Mouse (Mus musculus): ENCODE measurements around the gene Tex14.
A peak's percentile ranks its signal among the peaks of the same experiment; 100 is the strongest.
"Not testable (repeated sequence)": the region's sequence is repeated elsewhere in the genome, so short reads cannot be mapped to it uniquely, and the experiment has no call there.

The Tex14 gene

DNA sequence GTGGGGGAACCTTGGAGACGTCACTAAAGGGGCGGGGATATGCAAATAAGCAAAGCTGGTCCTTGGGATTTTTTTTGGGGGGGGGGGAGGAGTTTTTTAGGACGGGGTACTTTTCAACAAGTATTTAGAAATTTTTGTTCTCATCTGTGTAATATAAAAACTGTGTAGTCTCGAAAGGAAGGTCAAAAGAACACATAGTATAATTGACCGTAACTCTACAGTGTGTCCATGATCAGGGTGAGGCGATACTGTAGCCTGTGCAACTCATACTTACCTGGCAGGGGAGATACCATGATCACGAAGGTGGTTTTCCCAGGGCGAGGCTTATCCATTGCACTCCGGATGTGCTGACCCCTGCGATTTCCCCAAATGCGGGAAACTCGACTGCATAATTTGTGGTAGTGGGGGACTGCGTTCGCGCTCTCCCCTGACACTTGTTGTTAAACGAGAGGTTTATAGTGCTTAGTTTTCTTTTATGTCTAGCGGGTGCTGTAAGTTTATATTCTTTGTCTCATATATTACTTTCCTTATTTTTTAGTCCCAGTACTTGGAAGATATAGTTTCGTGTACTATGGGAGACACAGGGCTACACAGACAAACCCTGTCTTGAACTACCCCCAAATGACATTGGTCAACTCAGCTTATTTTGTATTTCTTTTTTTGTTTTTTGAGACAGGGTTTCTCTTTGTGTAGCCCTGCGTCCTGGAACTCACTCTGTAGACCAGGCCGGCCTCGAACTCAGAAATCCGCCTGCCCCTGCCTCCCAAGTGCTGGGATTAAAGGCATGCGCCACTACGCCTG lies 21.8 kb downstream of the Tex14 start:
- DNase-seq: peak; percentile 84 to 85

DNA sequence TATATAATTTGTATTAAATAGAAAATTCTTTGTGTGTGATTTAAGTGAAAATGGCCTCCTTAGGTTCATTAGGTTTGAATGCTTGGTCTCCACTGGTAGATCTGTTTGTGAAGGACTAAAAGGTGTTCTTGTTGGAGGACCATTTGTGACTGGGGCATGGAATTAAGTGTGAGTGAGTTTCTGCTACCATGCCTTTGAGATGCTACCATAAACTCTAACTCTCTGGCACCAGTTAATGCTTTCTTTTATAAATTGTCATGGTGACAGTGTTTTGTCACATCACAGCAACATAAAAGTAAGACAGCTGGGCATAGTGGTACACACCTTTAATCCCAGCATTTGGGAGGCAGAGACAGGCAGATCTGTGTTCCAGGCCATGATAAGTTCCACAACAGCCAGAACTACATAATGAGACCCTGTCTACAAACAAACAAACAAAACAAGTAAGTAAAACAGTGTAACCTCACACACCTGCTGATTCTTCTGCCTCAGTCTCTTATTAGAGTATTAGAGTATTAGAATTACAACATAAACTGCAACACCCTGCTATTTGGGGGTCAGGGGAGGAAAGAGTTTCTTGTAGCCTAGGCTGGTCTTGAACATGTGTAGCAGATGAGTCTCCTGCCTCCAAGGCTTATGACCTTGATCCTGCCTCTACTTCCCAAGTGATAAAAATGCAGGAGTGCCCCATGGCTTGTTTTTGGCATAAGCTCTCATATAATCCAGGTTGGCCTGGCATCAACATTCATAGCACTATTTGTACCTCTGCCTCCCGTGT lies 22.6 kb downstream of the Tex14 start:
- DNase-seq: no peak

DNA sequence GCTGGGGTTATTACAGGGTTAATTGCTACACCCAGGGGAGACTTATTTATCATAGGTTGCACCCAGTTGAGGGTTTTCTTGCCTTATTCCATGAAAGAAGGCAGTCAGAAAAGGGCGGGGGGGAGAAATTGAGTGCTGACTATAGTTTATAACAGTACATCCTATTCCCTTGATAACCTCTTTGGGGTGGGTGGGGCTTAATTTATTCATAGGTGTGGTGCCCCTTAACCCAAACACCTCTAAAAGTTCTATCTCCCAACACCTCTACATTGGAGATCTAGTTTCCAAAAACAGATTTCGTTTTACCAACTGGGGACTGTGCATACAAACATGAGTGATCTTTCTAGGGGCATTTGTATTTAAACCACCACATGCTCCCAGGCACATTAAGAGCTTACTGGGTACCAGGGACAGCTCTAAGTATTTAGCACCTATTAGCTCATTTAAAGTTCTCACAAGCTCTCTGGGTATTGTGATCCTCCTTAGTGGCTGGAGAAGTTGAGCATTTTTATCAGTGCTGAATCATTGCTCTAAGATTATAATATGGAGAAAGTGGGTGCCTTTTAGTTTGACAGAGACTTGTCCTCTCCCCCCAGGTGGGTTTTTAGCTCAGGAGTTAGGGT lies 23.3 kb downstream of the Tex14 start:
- DNase-seq: no peak

DNA sequence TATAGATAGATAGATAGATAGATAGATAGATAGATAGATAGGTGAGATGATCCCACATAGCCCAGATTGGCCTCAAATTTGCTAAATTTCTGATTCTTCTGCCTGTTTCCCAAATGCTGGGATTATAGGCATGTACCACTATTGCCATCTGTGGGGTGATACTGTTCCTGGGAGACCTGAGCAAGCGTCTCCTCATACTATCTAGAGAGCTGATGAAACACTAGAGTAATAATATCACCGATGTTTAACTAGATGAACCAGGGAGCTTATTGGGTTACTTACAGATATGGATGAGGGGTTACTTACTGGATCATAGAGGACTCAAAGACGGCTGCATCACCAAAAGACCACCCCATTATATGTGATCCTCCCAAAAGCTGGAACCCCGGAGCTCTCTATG lies 24.5 kb downstream of the Tex14 start:
- no peak for DNase-seq

DNA sequence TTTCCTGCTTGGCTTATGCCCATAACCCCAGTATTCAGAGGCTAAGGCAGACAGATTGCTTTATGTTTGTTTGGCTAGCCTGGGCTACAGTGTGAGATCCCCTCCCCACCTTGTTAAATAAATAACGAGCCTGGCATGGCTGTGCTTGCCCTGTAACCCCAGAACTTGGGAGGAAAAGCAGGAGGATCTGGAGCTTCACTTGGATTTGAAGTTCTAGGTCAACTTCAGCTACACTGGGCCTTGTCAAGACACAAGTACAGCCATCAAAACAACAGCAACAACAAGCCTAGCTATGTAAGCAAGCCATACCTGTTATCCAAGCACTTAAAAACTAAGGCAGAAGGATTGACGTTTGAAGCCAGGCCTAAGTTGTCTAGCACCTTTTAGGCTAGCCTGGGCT lies 25.5 kb downstream of the Tex14 start:
- DNase-seq: no peak

DNA sequence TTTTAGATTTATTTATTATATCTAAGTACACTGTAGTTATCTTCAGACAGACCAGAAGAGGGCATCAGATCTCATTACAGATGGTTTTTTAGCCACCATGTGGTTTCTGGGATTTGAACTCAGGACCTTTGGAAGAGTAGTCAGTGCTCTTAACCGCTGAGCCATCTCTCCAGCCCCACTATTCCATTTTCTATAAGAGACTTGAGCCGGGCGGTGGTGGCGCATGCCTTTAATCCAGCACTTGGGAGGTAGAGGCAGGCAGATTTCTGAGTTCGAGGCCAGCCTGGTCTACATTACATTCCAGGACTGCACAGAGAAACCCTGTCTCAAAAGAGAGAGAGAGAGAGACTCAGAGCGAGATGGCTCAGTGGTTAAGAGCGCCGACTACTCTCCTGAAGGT lies 26.9 kb downstream of the Tex14 start:
- not testable (repeated sequence) for DNase-seq

DNA sequence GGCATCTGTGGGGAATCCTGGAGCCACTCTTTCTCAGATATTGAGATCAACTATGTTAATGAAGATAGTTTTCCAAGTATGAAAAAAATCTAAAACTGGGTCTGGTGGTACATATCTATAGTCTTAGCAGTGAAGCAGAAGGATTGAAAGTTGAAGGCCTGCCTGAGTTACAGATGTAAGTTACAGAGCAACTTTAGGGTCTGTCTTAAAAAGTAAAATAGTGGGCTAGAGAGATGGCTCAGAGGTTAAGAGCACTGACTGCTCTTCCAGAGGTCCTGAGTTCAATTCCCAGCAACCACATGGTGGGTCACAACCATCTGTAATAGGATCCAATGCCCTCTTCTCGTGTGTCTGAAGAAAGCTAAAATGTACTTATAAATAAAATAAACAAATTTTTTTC lies 27.6 kb downstream of the Tex14 start:
- no peak for DNase-seq

DNA sequence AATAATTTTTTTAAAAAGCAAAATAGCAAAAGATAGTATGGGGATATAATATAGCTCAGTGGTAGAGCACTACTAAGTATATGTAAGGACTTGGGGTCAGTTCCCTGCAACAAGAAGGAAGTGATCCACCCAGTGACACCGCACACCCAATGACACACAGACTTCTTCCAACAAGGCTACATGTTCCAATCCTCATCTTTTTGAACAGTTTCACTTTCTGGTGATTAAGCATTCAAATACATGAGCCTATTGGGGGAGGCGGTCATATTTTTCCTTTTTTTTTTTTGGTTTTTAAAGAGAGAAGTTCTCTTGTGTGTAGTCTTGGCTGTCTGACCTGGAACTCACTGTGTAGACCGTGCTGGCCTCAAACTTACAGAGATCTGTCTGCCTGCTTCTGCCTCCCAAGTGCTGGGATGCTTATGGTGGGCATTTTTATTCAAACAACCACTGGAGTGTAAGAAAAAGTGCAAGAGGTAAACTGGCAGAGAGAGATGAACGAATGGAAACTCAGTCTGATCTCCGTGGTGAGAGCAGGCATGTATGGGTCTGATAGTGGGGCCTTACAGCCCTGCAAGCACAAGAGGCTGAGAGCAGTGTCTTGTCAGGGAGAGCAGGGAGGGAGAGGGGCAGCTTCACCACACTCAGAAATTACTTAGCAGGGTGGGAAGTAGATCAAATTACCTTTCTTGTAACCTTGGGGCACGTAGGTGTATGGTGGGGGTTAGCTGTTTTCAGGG lies 28.2 kb downstream of the Tex14 start:
- no peak for DNase-seq

DNA sequence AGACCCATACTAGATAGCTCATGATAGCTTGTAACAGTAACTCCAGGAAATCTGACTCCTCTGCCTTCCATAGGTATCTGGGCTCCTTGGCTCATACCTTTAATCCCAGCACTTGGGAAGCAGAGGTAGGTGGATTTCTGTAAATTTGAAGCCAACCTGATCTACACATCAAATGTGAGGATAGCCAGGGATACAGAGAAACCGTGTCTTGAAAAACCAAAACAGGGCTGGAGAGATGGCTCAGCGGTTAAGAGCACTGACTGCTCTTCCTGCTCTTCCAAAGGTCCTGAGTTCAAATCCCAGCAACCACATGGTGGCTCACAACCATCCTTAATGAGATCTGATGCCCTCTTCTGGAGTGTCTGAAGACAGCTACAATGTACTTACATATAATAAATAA lies 30.2 kb downstream of the Tex14 start:
- not testable (repeated sequence) for DNase-seq

DNA sequence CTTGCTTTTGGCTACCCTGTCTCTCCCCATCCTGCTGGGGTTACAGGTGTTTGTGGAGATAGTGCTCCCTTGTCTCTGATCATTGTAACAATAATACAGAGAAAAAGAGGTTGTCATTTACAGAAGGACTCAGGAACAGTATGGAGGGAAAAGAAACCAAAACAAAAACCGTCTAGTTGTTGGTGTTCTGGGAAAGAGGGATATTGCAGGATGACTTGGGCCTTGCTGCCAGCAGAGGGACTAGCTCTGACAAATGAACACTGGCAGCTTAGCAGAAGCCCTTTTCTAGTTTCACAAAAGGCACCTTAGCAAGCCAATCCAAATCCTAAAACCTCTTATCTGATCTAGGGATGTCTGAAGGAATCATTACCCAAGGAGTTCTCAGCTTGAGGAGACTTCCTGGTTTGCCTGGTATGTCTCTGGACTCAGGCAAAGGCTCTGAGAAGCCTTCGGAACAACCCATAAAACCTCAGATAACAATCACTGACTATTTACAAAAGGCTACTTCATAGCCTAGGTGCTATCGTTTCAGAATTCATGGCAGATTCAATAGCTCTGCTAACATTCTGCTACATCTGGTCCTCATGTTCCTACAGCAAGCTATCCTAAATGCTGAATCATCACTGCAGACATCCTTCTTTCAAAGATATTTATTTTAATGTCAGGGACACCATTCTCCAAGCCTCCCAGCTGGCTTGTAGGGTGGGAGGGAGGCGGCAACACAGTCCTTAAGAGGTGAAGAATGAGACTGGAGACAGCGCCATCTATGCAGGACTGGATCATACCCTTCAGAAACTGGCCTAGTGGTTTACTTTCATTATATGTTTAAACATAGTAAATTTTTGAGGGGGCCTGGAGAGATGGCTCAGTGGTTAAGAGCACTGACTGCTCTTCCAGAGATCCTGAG lies 31.7 kb downstream of the Tex14 start:
- no peak for DNase-seq

DNA sequence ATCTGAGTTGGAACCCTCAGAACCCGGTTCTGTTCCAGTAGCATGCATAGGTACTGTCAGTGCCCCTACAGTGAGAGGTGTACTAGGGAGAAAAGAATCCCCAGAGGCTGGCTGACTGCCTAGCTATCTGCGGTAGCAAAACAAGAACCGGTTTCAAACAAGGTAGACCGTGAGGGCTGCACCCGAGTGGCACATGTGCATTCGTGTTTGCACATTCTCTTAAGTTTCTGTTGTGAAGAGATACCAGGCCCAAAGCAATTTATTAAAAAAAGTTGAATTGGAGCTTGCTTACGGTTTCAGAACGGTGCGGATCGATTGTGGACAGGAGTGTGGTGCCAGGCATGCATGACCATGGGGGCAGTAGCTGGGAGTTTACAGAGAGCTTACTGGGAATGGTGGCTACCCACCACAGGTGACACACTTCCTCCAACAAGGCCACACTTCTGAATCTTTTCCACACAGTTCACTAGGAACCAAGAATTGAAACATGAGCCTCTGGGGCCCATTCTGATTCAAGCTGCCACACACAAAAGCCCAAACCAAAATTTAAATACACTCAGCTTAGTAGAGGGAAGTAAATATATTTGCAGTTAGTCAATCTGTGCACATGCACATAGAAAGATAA lies 35.0 kb downstream of the Tex14 start:
- no peak for DNase-seq

DNA sequence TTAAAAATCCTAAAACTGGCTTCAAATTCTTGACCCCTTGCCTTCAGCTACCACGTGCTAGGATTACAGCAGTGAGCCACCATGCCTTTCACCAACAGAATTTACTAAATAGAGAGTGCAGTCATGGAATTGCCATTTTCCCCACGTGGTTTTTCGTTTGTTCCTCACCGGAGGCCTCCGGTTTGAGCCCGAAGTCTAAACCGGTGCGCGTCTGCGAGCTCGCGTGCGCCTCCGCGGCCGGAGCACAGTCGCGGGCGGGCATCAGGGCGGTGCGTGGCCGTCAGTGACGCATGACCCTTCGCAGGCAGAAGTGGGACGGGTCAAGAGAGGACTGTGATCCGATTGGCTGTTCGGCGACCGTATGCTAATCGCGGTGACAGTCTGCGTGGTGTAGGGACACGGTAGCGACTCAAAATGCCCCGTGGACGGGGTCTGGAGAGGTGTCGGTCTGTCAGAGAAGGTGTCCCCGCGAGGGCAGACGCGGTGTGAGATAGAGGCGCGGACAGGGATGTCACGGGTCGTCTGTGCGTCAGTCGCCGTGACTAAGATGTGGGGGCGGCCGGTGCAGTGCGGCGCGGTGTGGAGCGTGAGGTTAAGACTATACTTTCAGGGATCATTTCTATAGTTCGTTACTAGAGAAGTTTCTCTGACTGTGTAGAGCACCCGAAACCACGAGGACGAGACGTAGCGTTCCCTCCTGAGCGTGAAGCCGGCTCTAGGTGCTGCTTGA lies 37.9 kb downstream of the Tex14 start:
- DNase-seq: peak; percentile 84 to 86

DNA sequence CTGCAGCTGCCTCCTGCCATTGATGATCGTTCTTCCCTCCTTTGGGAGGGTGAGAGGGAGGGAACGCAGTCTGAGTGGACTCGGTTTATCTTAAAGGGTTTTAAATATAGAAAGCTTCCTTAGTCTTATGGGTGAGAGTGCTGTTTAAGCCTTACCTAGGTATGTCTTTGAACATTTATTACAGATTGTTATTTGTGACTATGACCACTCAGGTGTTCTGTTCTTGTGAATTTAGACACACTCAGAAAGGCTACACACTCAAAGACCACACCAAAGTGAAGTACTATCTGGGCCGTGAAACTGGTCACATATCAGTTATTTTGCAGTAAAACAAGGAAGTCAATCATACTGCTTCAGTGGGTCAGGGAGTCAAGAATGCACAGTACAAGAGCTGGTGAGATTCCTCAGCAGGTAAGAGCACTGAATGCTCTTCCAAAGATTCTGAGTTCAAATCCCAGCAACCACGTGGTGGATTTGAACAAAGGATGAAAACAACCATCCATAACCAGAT lies 38.6 kb downstream of the Tex14 start:
- peak; percentile 36 to 55 for DNase-seq

DNA sequence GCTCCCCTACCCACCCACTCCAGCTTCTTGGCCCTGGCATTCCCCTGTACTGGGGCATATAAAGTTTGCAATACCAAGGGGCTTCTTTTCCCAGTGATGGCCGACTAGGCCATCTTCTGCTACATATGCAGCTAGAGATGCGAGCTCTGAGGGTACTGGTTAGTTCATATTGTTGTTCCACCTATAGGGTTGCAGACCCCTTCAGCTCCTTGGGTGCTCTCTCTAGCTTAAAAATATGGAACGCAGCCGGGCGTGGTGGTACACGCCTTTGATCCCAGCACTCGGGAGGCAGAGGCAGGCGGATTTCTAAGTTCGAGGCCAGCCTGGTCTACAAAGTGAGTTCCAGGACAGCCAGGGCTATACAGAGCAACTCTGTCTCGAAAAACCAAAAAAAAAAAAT lies 39.2 kb downstream of the Tex14 start:
- not testable (repeated sequence) for DNase-seq

DNA sequence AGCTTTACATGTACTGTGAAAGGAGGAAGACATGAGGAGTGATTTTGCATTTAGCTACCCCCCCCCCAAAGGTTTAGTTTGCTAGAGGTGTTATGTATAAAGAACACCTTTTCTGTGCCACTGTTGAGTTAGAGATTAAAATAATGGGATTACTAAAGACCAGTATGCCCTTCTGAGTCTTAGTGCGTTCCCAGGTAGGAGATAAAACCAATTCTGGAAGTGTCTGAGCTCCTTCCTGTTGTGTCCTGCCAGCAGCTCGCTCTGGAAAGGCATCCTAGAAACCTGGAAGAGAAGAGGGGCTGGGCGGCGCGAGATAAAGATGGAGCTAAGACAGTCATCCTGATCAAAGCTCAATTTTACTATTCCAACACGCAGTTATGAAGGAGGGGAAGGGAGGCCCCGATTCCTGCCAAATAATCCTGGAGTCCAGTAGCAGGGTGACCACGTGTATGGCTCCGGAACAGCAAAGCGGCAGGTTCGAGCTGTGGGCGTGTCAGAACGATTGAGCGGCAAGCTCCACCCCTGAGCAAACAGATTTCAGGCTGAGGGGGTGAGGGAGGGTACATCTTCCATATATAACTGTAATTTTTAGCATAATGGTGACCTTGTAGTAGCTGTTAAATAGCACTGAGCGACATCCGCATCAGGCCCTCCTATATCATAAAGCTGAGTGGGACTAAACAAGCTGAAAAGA lies 40.0 kb downstream of the Tex14 start:
- DNase-seq: peak in 1 of 2 experiments; percentile 34

DNA sequence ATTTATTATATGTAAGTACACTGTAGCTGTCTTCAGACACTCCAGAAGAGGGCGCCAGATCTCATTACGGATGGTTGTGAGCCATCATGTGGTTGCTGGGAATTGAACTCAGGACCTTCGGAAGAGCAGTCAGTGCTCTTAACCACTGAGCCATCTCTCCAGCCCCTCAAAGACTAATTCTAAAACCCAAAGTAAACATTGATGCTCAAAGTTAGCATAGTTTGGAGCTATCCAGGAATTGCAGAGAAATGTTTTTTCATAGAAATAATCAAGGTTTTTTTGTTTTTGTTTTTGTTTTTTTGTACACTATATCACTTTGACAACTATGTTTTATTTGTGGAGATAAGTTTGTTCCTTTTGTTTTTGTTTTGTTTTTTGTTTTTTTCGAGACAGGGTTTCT lies 40.7 kb downstream of the Tex14 start:
- not testable (repeated sequence) for DNase-seq

DNA sequence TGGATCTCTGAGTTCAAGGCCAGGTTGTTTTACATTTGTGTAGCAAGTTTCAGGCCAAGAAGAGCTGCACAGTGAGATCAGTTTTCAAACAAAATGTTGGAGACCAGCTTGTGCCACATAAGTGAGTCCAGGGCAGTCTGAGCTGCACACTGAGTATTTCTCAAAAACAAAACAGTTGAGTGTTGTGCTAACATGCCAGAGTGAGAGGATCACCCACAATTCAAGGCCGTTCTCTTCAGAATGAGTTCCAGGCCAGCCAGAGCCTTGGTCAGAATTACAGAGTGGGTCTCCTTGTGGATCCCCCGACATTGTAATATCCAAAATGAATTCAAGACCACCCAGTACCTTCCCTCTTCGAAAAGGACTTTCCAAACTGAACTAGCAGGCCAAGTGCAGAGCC lies 41.3 kb downstream of the Tex14 start:
- DNase-seq: no peak

DNA sequence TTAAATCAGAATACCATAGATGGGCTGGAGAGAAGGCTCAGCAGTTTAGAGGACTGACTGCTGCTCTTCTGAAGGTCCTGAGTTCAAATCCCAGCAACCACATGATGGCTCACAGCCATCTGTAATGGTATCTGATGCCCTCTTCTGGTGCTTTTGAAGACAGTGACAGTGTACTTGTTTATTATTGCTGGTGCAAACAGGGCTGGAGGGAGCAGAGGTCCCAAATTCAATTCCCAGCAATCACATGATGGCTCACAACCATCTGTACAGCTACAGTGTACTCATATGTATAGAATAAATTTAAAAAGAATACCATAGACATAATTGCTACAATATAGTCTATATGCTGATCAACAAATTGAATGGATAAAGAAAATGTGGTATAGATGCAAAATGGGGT lies 42.6 kb downstream of the Tex14 start:
- no peak for DNase-seq

DNA sequence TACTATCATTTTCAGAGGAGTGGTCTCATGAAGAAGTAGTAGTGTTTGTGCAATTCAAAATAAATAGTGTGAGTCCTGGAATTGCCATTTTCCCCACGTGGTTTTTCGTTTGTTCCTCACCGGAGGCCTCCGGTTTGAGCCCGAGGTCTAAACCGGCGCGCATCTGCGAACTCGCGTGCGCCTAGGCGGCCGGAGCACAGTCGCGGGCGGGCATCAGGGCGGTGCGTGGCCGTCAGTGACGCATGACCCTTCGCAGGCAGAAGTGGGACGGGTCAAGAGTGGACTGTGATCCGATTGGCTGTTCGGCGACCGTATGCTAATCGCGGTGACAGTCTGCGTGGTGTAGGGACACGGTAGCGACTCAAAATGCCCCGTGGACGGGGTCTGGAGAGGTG lies 43.2 kb downstream of the Tex14 start:
- DNase-seq: peak; percentile 92 to 94
